Mouse (Mus musculus) olfactory bulb, adult 2 months (tissue): ENCODE data around the gene 6820408C15Rik. TPM values are rescaled to one million over a fixed set of nuclear protein-coding genes. Genes with fewer than 3 reads are reported as not detected.

ENCODE experiments used
- H3K27ac ChIP-seq: fragments of 200-500 bp; 2 replicates; pipeline ENCODE4 v1.5.1; 2012; ENCODE audit warnings: low read depth, low read length; ENCODE audit not compliant: insufficient read depth
- H3K4me1 ChIP-seq: fragments of 200-500 bp; 2 replicates; pipeline ENCODE4 v1.6.1; 2012; ENCODE audit warnings: low read length; ENCODE audit not compliant: control insufficient read depth, insufficient read depth
- H3K4me3 ChIP-seq: fragments of 200-500 bp; 2 replicates; pipeline ENCODE4 v1.5.1; 2012; ENCODE audit warnings: mild to moderate bottlenecking, low read depth, low read length, moderate library complexity; ENCODE audit not compliant: insufficient read depth
- CTCF ChIP-seq: fragments of 200-500 bp; IDR thresholded peaks from 2 replicates; pipeline ENCODE4 v1.5.1; 2012; ENCODE audit warnings: low read depth, mild to moderate bottlenecking, low read length, moderate library complexity; ENCODE audit not compliant: insufficient read depth
- POLR2A ChIP-seq: fragments of 200-500 bp; IDR thresholded peaks from 2 replicates; pipeline ENCODE4 v1.6.1; 2012; ENCODE audit warnings: mild to moderate bottlenecking, low read depth, low read length, moderate library complexity; ENCODE audit not compliant: insufficient read depth
- WGBS: fragments of 180-500 bp; shearing (Covaris S2); methylation state at CpG from one replicate; pipeline ENCODE4 v1.1.7; 2018; 5-methylcytosine and 5-hydroxymethylcytosine counted together
- polyA plus RNA-seq: library from polyadenylated mRNA; stranded (reverse); fragments of >200 nt; gene quantifications from 2 replicates; pipeline ENCODE4 v1.2.4, GENCODE M21; 2012; ENCODE audit warnings: low replicate concordance; ENCODE audit not compliant: missing spikeins, insufficient read depth, insufficient read length

6820408C15Rik gene
- polyA plus RNA-seq, 1 experiment, result not detected

DNA sequence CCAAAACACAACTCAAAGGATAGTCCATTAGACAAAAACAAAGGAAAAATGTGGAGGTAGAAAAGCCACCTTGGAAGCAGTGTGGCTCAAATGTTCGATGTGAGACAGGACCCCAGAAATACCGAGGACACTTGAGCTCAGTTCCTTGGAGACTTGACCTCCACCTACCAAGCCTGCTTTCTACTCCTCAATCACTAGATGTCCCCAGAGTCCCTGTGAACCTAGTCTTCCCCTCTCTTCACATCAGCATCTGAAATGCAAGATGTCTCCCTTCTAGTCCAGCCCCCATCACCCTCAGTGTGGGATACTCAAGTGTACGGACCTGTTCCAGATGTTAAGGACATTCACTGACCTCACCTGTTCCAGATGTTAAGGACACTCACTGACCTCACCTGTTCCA is 22.6 kb upstream of the 6820408C15Rik start:
- no peak overlapping the region for H3K4me3 ChIP-seq
- no peak overlapping the region for H3K27ac ChIP-seq
- 5% methylated on average over 3 of the region's 3 CpGs for WGBS
- TF ChIP-seq POLR2A, result no peak
- H3K4me1 ChIP-seq, result peaks cover 18% of the 10 kb centered on the region

DNA sequence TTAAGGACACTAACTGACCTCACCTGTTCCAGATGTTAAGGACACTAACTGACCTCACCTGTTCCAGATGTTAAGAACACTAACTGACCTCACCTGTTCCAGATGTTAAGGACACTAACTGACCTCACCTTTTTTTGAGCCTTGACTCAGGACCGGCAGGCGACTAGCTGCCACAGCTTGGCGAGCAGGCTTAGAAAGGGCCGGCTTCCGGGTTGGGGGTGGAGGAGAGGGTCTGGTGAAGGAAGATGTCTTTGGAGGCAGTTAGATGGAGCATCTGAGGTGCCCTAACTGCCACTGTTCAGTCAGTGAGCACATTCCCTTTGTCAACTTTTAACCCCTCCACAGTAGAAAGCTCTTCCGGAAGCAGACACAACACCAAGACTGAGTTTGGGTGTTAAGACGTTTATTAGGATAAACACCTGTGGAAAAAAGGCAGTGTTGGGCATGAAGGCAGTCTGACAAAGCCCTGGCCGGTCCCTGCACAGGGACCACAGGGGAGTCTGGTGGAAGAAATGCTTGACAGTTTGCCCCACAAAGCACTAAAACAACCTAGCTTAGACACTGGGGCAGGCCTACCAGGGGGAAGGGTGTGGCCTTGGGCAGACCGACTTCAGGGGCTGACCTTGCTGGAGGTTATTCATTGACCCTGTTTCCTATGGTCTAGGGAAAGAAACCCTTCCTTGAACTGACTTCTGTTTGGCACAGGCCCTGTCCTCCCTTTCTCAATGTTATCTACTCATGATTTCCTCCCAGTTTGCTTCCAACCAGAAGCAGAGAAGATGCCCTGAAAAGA is 22.0 kb upstream of the 6820408C15Rik start:
- TF ChIP-seq CTCF (no peak), POLR2A (no peak)
- H3K4me3 ChIP-seq, result no peak overlapping the region
- 45% methylated on average over 9 of the region's 9 CpGs for WGBS

DNA sequence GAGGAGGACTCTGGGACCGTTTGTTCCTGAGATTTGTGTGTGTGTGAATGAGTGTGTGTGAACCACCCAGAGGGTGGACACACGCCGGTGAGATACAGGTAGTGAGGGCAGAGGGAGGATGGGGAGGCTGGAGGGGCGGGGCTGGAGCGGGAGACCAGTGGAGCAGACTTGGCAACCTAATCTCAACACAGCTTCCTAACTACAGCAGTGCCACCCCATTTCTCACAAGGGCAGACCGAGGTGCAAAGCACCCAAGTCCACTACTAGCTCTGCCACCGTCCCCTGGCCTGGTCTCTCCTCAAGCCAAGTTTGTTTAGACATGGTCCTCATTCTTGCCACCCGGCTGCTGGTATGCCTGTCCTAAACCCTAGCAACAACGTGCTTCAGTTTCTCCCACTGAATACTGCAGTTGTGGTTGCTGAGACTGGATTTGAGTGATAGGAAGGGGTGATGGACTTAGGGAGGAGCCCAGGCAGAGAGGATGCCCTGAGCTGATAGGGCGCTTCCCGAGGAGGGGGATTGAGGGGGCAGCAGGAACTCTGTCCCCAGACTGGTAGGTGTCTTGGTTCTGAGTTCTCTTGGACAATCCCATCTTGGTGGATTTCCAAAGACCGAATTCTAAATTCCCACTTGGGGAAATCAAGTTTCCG is 20.0 kb upstream of the 6820408C15Rik start:
- no peak for TF ChIP-seq CTCF
- TF ChIP-seq POLR2A, result no peak
- WGBS, result 13% methylated on average over 13 of the region's 13 CpGs

More for the DNA sequence above, 22.0 kb upstream of the 6820408C15Rik start:
- Histone ChIP-seq H3K27ac (no peak overlapping the region), H3K4me1 (peaks cover 18% of the 10 kb centered on the region)

DNA sequence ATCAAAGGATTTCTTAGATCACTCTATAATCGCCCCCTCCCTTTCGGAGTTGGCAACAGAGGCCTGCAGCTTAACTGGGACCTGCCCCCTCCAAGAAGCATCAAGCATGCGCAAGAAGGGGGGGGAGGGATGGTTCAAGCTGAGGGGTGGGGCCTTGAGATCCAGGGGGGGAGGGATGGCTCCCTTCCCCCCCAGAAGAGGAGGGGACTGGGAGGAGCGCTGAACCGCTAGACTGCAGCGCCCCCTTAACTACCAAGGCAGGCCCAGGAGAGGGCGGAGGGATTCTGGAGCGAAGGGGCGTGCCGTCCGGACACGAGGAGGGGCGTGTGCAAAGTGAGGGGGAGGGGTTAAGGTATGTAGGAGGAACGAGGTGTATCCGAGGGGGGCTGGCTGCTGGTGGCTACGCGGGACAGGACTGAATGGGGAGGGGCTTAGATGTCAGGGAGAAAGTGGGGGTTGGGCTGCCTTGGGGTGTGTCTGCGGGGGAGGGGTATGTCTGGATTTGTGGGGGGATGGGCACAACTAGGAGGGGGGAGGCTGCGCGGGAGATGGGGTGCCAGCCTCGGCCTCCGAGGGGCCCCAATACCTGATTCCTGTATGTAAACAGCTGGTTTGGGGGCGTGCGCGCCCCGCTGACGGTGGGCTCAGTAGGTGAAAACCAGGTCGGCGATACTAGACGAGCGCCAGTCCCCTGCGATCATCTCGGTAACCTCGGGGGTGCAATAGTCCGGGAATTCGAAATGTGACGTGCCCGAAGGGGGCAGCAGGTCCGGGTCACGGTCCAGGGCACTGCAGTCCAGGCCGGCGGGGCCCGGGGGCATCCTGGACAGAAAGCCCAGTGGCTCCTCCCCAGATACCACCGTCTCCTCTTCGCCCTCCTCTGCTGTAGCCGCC is 19.0 kb upstream of the 6820408C15Rik start:
- H3K4me1 ChIP-seq, result peaks cover 23% of the 10 kb centered on the region
- under 1% methylated on average over 46 of the region's 46 CpGs for WGBS
- H3K4me3 ChIP-seq, result peak overlapping the region; percentile 80
- H3K27ac ChIP-seq, result peak overlapping the region; percentile 93
- TF ChIP-seq POLR2A (peak; percentile 10; the same call in 1 of the 2 replicates), CTCF (no peak)

More for the DNA sequence above, 20.0 kb upstream of the 6820408C15Rik start:
- Histone ChIP-seq H3K27ac (0 out of 2 replicates have a peak overlapping the region, but pooled peaks have one; percentile 45), H3K4me1 (peaks cover 23% of the 10 kb centered on the region), H3K4me3 (peak overlapping the region; percentile 80)

DNA sequence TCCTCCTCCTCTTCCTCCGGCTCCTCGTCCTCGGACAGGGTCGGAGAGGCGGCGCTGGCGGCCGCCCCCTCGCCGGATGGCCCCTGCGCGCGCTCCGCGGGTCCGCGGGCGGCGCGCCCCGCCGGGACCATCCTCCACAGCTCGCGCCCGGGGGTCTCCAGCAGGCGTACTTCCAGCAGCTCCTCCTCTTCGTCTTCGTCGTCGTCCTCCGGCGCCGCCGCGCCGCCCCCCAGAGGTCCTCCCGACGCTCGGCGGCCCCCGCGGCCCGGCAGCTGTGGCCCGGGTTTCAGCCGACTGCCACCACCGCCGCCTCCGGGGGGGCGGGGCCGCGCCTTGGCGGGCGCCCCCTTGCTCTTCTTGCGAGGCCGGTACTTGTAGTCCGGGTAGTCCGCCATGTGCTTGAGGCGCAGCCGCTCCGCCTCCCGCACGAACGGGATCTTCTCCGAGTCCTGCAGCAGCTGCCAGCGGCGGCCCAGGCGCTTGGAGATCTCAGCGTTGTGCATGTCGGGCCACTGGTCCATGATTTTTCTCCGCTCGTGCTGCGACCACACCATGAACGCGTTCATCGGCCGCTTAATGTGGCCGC is 18.3 kb upstream of the 6820408C15Rik start:
- under 1% methylated on average over 76 of the region's 77 CpGs for WGBS
- Histone ChIP-seq H3K4me3 (peak overlapping the region; percentile 80), H3K27ac (peak overlapping the region; percentile 93), H3K4me1 (peaks cover 23% of the 10 kb centered on the region)
- no peak for TF ChIP-seq CTCF
- peak; percentile 49 for TF ChIP-seq POLR2A

DNA sequence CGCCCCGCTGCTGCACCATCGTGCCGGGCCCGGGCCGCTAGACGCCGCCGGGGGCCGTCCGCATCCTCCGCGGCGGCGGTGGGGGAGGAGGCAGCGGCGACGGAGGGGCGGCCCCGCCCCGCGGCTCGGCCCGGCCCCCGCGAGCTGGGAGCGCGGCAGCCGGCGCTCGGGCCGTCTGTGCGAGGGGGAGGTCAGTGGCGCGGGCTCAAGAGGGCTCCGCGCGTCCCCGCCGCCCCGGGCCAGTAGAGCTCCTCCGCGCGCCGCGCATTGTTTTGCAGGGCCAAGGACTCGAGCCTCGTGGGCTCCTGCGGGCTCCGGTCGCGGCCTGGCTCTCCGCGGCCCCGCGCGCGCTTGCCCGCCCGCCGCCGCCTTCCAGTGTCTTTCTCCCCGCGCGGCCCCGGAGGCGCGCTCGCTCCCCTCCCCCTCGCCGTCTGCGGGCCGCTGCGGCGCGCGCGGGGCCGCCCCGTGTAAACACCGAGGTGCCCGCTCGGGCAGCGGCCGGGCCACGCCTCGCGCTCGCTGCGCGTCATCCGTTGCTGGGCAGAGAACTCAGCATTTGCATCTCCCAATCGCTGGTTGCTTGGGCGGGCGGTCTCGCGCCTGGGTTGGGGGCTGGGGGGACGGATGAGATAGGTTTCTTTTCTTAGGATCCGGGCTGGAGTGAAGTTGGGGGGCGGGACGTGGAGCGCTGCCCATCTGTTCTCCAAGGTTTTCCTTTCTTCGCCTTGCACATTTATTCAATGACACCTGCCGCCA is 17.5 kb upstream of the 6820408C15Rik start, which contains the start of gene Sox12:
TSS of gene Sox12 (minus strand) at position 384 of the 756 bp plus-strand sequence.
- 3% methylated on average over 93 of the region's 104 CpGs for WGBS

DNA sequence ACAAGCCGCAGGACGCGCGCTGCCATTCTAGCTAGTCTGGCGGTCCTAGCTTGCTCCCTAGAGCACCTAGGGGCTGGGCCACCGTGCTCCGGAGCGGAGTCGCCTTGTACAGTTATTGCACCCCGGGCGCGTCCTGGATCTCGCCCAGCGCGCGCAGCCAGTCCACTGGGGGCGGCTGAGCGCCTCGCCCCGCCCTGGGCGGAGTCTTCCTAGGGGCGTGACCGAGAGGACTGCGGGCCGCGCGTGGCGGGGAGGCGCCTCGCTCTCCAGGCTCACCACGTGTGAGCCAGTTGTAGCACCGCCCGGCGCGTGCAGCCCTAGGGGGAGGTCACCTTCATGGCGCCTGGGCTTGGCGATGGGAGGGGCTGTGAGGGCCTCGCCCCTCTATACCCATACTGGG is 16.7 kb upstream of the 6820408C15Rik start:
- peaks cover 19% of the 10 kb centered on the region for H3K4me1 ChIP-seq
- peak overlapping the region; percentile 75 for H3K27ac ChIP-seq
- under 1% methylated on average over 38 of the region's 38 CpGs for WGBS
- TF ChIP-seq POLR2A, result peak; percentile 69
- peak; percentile 22; the same call in 1 of the 2 replicates for TF ChIP-seq CTCF
- peak overlapping the region; percentile 80 for H3K4me3 ChIP-seq

More for the DNA sequence above, 17.5 kb upstream of the 6820408C15Rik start, which contains the start of gene Sox12:
- peak within 1 kb of the TSS; percentile 93 for H3K27ac ChIP-seq
- H3K4me1 ChIP-seq, result peaks cover 23% of the 10 kb centered on the region
- TF ChIP-seq CTCF, result no peak
- TF ChIP-seq POLR2A, result peak; percentile 38; the same call in 1 of the 2 replicates
- H3K4me3 ChIP-seq, result peak within 1 kb of the TSS; percentile 80
